Mouse (Mus musculus) neural tube, embryonic 11.5 days (tissue): Measurements from ENCODE around the gene Npdc1. TPM values are rescaled to one million over a fixed set of nuclear protein-coding genes. Genes with fewer than 3 reads are reported as not detected.
"Not testable (repeated sequence)": the region's sequence is repeated elsewhere in the genome, so short reads cannot be mapped to it uniquely, and the experiment has no call there.

Experiments
- ATAC-seq: fragments of 200-750 bp; cut with Nextera tagmentation; 2 replicates; pipeline ENCODE4 v1.8.0; 2017; ENCODE audit warnings: moderate number of reproducible peaks, mild to moderate bottlenecking, moderate TSS enrichment, moderate library complexity; ENCODE audit not compliant: insufficient read depth, low FRiP score, low TSS enrichment
- DNase-seq: peaks from one replicate; pipeline ENCODE4 v3.0.0-alpha.2; 2015; ENCODE audit warnings: low spot score
- H3K27ac ChIP-seq: fragments of 300-500 bp; sonication (generic); 2 replicates; pipeline ENCODE4 v1.5.1; 2014; ENCODE audit warnings: low read depth, mild to moderate bottlenecking, low read length
- H3K27me3 ChIP-seq: fragments of 300-500 bp; sonication (generic); 2 replicates; pipeline ENCODE4 v1.6.1; 2014; ENCODE audit warnings: mild to moderate bottlenecking, low read length, mixed read lengths; ENCODE audit not compliant: control insufficient read depth, insufficient read depth
- H3K36me3 ChIP-seq: fragments of 300-500 bp; sonication (generic); 2 replicates; pipeline ENCODE4 v1.6.1; 2014; ENCODE audit warnings: mild to moderate bottlenecking, low read length, moderate library complexity, mixed read lengths; ENCODE audit not compliant: control insufficient read depth, insufficient read depth
- H3K4me1 ChIP-seq: fragments of 300-500 bp; sonication (generic); 2 replicates; pipeline ENCODE4 v1.6.1; 2014; ENCODE audit warnings: low read length, mixed read lengths; ENCODE audit not compliant: control insufficient read depth, insufficient read depth
- H3K4me2 ChIP-seq: fragments of 300-500 bp; sonication (generic); 2 replicates; pipeline ENCODE4 v1.6.1; 2014; ENCODE audit warnings: low read depth, mild to moderate bottlenecking, moderate library complexity
- H3K4me3 ChIP-seq: fragments of 300-500 bp; sonication (generic); 2 replicates; pipeline ENCODE4 v1.5.1; 2014; ENCODE audit warnings: low read depth, low read length
- H3K9ac ChIP-seq: fragments of 300-500 bp; sonication (generic); 2 replicates; pipeline ENCODE4 v1.6.1; 2014; ENCODE audit warnings: mild to moderate bottlenecking, low read length
- H3K9me3 ChIP-seq: fragments of 300-500 bp; sonication (generic); 2 replicates; pipeline ENCODE4 v1.6.1; 2016; ENCODE audit warnings: low read length; ENCODE audit not compliant: control insufficient read depth
- WGBS: fragments of 180-500 bp; shearing (Covaris S2); extraction: QIAGEN DNeasy Blood & Tissue Kit; methylation state at CpG from one replicate; pipeline ENCODE4 v1.1.7; 2014; 5-methylcytosine and 5-hydroxymethylcytosine counted together
- polyA plus RNA-seq: library from polyadenylated mRNA; unstranded; fragments of >200 nt; fragmentation: Nextera tagmentation; extraction: Ambion mirVana; gene quantifications from 2 replicates; pipeline ENCODE4 v1.2.1, GENCODE M21; 2014

Npdc1 gene
- polyA plus RNA-seq, 1 experiment from 2014 or later: 133 TPM

GRCm38 (mm10) chr2:25400764-25401163, 1.6 kb downstream of the Npdc1 start:
- DNase-seq (peak; percentile 60), ATAC-seq (no peak)
- peaks cover 2% of the 10 kb centered on the region; the same call in 1 of the 2 replicates for H3K4me1 ChIP-seq
- H3K9me3 ChIP-seq: no peaks in the 10 kb centered on the region
- H3K27me3 ChIP-seq: peaks cover 46% of the 10 kb centered on the region
- no peak overlapping the region for H3K27ac ChIP-seq
- no peaks in the 10 kb centered on the region for H3K36me3 ChIP-seq
- 3% methylated on average over 17 of the region's 17 CpGs for WGBS
- H3K4me3 ChIP-seq: no peak overlapping the region
- H3K9ac ChIP-seq: no peak overlapping the region
- H3K4me2 ChIP-seq: peak overlapping the region; percentile 23; the same call in 1 of the 2 replicates

GRCm38 (mm10) chr2:25402377-25402971, 3.3 kb downstream of the Npdc1 start:
- Histone ChIP-seq H3K9ac (peak overlapping the region; percentile 89), H3K27me3 (peaks cover 29% of the 10 kb centered on the region), H3K4me2 (peak overlapping the region; percentile 75), H3K36me3 (no peaks in the 10 kb centered on the region), H3K4me3 (peak overlapping the region; percentile 76), H3K9me3 (no peaks in the 10 kb centered on the region), H3K27ac (no peak overlapping the region; the same call in 1 of the 2 replicates), H3K4me1 (peaks cover 2% of the 10 kb centered on the region; the same call in 1 of the 2 replicates)
- 1% methylated on average over 13 of the region's 13 CpGs for WGBS
- DNase-seq: peak; percentile 86
- ATAC-seq: peak; percentile 59

DNA sequence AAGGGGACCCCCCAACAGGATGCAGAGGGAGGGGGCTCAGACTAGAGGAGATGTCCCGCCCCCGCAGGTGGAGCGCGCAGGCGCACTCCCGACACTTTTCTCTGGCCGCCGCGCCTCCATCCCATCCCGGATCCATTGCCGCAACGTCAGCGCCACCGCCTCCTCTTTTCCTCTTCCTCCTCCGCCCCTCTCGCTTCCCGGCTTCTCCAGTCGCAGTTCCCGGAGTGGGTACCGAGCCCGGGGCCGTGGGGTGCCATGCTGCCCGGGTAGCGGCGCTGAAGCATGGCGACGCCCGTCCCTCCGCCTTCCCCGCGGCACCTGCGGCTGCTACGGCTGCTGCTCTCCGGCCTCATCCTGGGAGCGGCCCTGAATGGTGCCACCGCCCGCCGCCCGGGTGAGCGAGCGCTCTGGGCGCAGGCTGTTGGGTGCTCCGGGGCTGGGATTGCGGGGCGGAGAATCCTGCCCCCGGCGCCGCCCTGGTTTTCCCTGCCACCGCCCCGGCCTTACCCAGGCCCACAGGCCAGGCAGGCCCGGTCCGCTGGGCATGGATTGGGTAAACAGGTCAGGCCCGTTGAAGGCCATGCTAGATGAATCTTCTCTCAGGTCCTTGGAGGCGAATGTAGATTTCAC, 3.9 kb downstream of the Npdc1 start:
- no peaks in the 10 kb centered on the region for H3K36me3 ChIP-seq
- H3K4me3 ChIP-seq: peak overlapping the region; percentile 76
- peaks cover 2% of the 10 kb centered on the region; the same call in 1 of the 2 replicates for H3K4me1 ChIP-seq
- DNase-seq (peak; percentile 71), ATAC-seq (peak; percentile 63)
- peaks cover 29% of the 10 kb centered on the region for H3K27me3 ChIP-seq
- H3K4me2 ChIP-seq: peak overlapping the region; percentile 75
- no peaks in the 10 kb centered on the region for H3K9me3 ChIP-seq
- H3K9ac ChIP-seq: peak overlapping the region; percentile 89
- 2% methylated on average over 45 of the region's 54 CpGs for WGBS
- H3K27ac ChIP-seq: peak overlapping the region; percentile 55

DNA sequence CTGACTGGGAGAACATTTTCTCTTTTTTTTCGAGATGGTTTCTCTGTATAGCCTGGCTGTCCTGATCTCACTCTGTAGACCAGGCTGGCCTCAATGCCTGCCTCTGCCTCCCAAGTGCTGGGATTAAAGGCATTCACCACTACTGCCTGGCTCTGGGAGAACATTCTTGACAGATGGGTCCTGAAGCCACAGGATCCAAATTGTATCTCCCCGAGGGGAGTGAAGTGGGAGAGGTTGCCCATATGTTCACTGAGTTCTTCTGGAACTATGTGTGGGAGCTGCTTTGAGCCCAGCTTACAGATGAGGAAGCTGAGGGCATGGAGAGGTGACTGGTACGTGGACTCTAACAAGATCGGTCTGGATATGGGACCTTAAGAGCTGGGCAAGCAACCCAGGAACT, 4.8 kb downstream of the Npdc1 start:
- no peak for DNase-seq
- Histone ChIP-seq H3K4me2 (peak overlapping the region; percentile 75), H3K9ac (no peak overlapping the region; the same call in 1 of the 2 replicates), H3K36me3 (no peaks in the 10 kb centered on the region), H3K27ac (no peak overlapping the region), H3K27me3 (peaks cover 23% of the 10 kb centered on the region), H3K4me1 (peaks cover 2% of the 10 kb centered on the region; the same call in 1 of the 2 replicates), H3K4me3 (peak overlapping the region; percentile 76), H3K9me3 (no peaks in the 10 kb centered on the region)
- WGBS: 82% methylated on average over 4 of the region's 4 CpGs
- ATAC-seq: no peak

DNA sequence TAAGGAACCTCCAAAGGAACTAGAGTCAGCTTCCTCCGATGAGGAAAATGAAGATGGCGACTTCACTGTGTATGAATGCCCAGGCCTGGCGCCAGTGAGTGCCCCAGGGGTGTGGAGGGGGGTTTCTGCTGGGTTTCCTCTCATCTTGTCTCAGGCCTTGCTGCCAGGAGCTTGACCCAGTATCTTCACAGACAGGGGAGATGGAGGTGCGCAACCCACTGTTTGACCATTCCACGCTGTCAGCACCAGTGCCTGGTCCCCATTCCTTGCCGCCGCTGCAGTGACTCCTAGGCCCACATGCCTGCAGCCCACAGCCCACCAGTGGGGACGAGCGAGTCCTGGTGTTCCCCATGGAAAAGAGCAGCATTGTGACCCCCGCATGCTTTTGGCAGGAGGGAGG, 9.8 kb downstream of the Npdc1 start:
- H3K4me3 ChIP-seq: no peak overlapping the region
- ATAC-seq (no peak), DNase-seq (no peak)
- no peak overlapping the region for H3K9ac ChIP-seq
- no peaks in the 10 kb centered on the region; the same call in 1 of the 2 replicates for H3K4me1 ChIP-seq
- no peaks in the 10 kb centered on the region for H3K9me3 ChIP-seq
- H3K36me3 ChIP-seq: no peaks in the 10 kb centered on the region
- no peak overlapping the region for H3K4me2 ChIP-seq
- H3K27me3 ChIP-seq: no peaks in the 10 kb centered on the region
- 90% methylated on average over 10 of the region's 10 CpGs for WGBS
- H3K27ac ChIP-seq: no peak overlapping the region

- not testable (repeated sequence) for H3K27me3 ChIP-seq, ATAC-seq, H3K36me3 ChIP-seq, H3K9me3 ChIP-seq, H3K4me3 ChIP-seq, H3K9ac ChIP-seq, H3K27ac ChIP-seq, DNase-seq, H3K4me1 ChIP-seq, H3K4me2 ChIP-seq
Observed at GRCm38 (mm10) chr2:25413436-25413835, 14.3 kb downstream of the Npdc1 start.

DNA sequence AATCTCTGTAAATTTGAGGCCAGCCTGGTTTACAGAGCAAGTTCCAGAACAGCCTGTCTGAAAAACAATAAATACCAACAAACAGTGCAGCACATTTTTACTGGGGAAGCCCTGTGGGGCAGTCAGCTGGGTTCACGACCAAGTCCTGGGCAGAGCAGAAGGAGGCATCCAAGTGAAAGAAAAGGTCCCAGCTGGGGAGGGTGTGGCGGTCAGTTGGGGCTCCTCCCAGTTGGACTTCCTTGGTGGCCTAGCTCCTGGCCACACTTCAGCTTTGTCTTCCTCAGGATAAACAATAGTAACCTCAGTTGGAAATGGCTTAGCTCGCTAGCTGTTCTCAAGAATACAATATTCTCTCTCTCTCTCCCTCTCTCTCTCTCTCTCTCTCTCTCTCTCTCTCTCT, 18.3 kb downstream of the Npdc1 start:
- Histone ChIP-seq H3K4me3 (no peak overlapping the region), H3K27ac (no peak overlapping the region), H3K27me3 (no peaks in the 10 kb centered on the region), H3K9me3 (no peaks in the 10 kb centered on the region), H3K36me3 (no peaks in the 10 kb centered on the region), H3K4me2 (no peak overlapping the region), H3K9ac (no peak overlapping the region), H3K4me1 (no peaks in the 10 kb centered on the region)
- WGBS: 24% methylated on average over 3 of the region's 3 CpGs
- ATAC-seq: no peak
- DNase-seq: no peak

GRCm38 (mm10) chr2:25421896-25422295, 22.7 kb downstream of the Npdc1 start:
- peak; percentile 71 for DNase-seq
- 17% methylated on average over 3 of the region's 3 CpGs for WGBS
- no peak for ATAC-seq
- H3K4me3 ChIP-seq: no peak overlapping the region
- no peaks in the 10 kb centered on the region for H3K4me1 ChIP-seq
- H3K4me2 ChIP-seq: no peak overlapping the region
- no peaks in the 10 kb centered on the region for H3K36me3 ChIP-seq
- no peaks in the 10 kb centered on the region for H3K9me3 ChIP-seq
- H3K27me3 ChIP-seq: peaks cover 10% of the 10 kb centered on the region
- H3K9ac ChIP-seq: no peak overlapping the region
- H3K27ac ChIP-seq: no peak overlapping the region
